23 mouse cellular contexts compared by ENCODE assay signal in the genomic region with DNA sequence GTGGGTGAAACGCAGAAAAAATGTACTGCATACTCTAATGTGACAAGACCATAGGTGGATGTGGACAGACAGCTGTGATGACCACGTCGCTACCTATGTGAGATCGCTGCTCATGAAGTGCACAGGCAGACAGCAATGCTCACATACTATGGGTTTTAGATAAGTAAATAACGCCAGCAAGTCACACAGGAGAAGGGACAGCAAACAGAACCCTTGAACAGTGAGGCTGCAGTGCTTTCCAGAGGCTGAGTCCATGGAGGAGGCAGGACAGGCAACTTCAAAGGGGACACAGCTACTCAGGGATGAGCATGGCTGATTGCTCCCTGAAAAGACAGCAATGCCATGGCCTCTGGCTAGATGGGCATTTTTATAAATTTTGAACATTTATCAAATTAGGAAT.
"Had no signal": no experiment of that assay in that cellular context is flagged by ENCODE, and none has a peak within 500 bp of the region (broad histone marks: within the 10 kb centered on the region; RNA-seq: fewer than 3 reads in every experiment).

No protein-coding gene starts in this region.

- H3K27ac ChIP-seq: heart, embryonic 10.5 days; hindbrain, embryonic 13.5 days; hindbrain, embryonic 15.5 days; hindbrain, postnatal 0 days; layer of hippocampus, adult 2 months; limb, embryonic 13.5 days; limb, embryonic 15.5 days; liver, embryonic 12.5 days had no signal

- H3K27me3 ChIP-seq: heart, embryonic 12.5 days; hindbrain, embryonic 13.5 days; hindbrain, embryonic 15.5 days; limb, embryonic 13.5 days; limb, embryonic 15.5 days; liver, embryonic 12.5 days had no signal

- H3K4me1 ChIP-seq: hindbrain, embryonic 13.5 days; hindbrain, embryonic 15.5 days; limb, embryonic 13.5 days; limb, embryonic 15.5 days; liver, embryonic 12.5 days had no signal

- DNase-seq: forebrain, postnatal 0 days; gastrocnemius, postnatal 14 days; gastrocnemius, postnatal 36 days; heart, adult 18-20 months; heart, postnatal 10 days; heart, postnatal 36 days; kidney, adult 11 months; kidney, adult 2 months; kidney, adult 9 months; kidney, postnatal 10 days; kidney, postnatal 25 days; kidney, postnatal 4 days; left cerebral cortex, postnatal 4 days had no signal

- H3K9me3 ChIP-seq: heart, embryonic 10.5 days; heart, embryonic 12.5 days; hindbrain, embryonic 13.5 days; hindbrain, embryonic 15.5 days; limb, embryonic 13.5 days; limb, embryonic 15.5 days; liver, embryonic 12.5 days had no signal

- H3K4me3 ChIP-seq: heart, embryonic 10.5 days; heart, embryonic 12.5 days; hindbrain, embryonic 13.5 days; hindbrain, embryonic 15.5 days; layer of hippocampus, adult 2 months; limb, embryonic 13.5 days; limb, embryonic 15.5 days; liver, embryonic 12.5 days had no signal

- H3K9ac ChIP-seq: forebrain, postnatal 0 days; heart, embryonic 12.5 days; hindbrain, embryonic 13.5 days; hindbrain, embryonic 15.5 days; limb, embryonic 13.5 days; limb, embryonic 15.5 days; liver, embryonic 12.5 days had no signal

- H3K4me2 ChIP-seq: heart, embryonic 12.5 days; hindbrain, embryonic 13.5 days; hindbrain, embryonic 15.5 days; limb, embryonic 13.5 days; limb, embryonic 15.5 days; liver, embryonic 12.5 days had no signal

- ATAC-seq: forebrain, postnatal 0 days; hindbrain, postnatal 0 days; intestine, embryonic 16.5 days; liver, embryonic 12.5 days had no signal
